Mouse (Mus musculus) adrenal gland, adult 2 months (tissue): ENCODE results near the gene Cdk10. TPM values are rescaled to one million over a fixed set of nuclear protein-coding genes. Genes with fewer than 3 reads are reported as not detected.
"Not testable (repeated sequence)": the region's sequence is repeated elsewhere in the genome, so short reads cannot be mapped to it uniquely, and the experiment has no call there.

Experiments
- DNase-seq: peaks from one replicate; pipeline ENCODE4 v3.0.0; 2021
- long read RNA-seq: library from polyadenylated mRNA; stranded (forward); transcript quantifications from one replicate; pipeline ENCODE4 v2.0.0, GENCODE M21; 2021
- polyA plus RNA-seq: library from polyadenylated mRNA; depleted of rRNA; stranded (reverse); fragments of >200 nt; gene quantifications from 2 replicates; pipeline ENCODE4 v1.2.3, GENCODE M21; 2012; rRNA removed
- total RNA-seq, 2 experiments: library from RNA; stranded (reverse); gene quantifications; 2 replicates each; pipeline ENCODE4 v1.2.3; 2021

Gene Cdk10
- total RNA-seq (10 to 100 TPM; 51.0 to 53.6 TPM), polyA plus RNA-seq (63.8 and 67.8 TPM in 2 replicates)
- long read RNA-seq, transcript Cdk10-201 (13 exons, 1,642 nt): major isoform, 15 of 24 reads
- long read RNA-seq, partial matches to known transcripts: 2 of 24 reads
- long read RNA-seq, other reads (novel, unspliced or antisense): 3 of 24 reads

DNA sequence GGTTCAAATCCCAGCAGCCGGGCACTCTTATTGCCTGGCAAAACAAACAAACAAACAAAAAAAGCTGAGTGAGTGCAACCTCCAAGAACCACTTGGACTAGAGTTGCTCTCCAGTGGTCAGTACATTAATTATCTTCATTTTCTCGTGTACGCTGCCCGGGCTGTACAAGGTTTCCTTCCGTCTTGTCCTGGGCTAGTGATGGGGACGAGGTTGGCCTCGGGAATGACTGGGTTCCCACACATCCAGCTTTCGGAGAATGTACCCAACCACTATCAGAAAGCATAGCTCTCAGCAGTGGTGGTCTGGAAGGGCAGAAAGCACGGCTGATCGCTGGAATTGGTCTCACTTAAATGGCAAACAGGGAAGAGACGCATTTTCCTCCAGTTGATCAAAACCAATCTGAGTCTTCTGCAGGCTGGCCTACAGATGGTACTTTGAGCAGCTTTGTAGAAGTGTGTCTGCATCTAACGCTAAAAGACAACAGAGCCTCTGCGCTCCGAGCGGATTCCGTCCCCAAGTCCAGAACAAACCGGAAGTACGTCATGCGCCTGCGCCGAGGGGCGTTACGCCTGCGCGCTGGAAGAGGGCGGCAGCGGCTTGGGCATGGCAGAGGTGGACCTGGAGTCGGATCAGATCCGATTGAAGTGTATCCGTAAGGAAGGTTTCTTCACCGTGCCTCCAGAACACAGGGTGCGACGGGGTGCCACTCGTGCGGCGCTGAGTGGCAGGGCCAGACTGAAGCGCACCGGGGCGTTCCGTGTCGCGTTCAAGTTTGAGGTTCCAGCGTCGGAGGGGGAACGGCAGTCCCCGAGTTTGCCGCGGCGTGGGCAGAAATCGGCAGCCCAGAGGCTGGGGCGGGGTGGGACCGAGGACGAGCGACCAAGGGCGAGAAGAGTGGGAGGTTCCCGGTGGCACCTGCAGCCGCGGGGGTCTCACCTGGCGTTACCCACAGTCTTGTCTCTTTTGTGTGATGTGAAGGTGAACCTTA lies at the start of gene Cdk10:
Cdk10 (plus strand) TSS at position 565 of the 989 bp plus-strand sequence.
- DNase-seq: peak; percentile 96

GRCm38 (mm10) chr8:123181391-123181790 lies 43.3 kb upstream of the Cdk10 start:
- peak; percentile 70 for DNase-seq

- no peak for DNase-seq
These were observed 38.9 kb upstream of the Cdk10 start, which contains the start of gene Dpep1 for GRCm38 (mm10) chr8:123185566-123186409. Gene Dpep1, plus strand, starts transcription at chr8:123186242.

DNA sequence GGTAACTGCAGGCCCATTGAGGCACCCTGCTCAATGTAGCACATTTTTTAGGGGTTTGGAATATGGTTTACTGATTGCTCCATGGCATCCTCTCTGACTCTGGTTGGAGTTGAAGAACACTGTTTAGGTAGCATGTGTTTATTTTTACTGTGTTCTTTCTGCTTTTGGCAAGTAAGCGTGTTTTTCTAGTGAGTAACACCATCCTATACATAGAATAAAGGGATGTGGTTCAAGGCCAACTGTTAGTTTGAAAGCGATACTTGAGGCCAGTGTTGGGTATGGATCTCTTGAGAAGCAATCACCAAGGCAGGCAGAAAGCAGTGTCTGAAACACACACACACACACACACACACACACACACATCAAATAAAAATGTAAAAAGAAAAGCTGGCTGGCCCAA lies 36.6 kb upstream of the Cdk10 start:
- DNase-seq: no peak

DNA sequence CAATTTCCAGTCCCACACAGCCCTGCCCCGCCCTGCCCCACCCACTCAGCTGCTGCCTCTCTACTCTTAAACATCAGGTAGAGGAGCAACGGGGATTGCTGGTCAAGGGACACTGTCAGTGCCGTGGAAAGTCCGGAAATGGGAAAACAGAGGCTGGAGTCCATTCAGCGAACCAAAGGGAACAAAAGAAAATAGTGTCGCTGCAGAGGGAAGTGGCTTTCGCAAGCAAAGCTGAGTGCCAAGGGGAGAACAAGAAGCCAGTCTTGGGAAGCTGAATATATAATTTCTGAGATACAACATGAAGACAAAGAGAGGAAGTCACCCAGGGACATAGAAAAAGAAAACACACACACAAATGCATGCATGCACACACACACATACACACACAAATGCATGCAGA lies 35.8 kb upstream of the Cdk10 start:
- no peak for DNase-seq

- DNase-seq: peak; percentile 80
These were observed 34.0 kb upstream of the Cdk10 start for GRCm38 (mm10) chr8:123190678-123191077.

DNA sequence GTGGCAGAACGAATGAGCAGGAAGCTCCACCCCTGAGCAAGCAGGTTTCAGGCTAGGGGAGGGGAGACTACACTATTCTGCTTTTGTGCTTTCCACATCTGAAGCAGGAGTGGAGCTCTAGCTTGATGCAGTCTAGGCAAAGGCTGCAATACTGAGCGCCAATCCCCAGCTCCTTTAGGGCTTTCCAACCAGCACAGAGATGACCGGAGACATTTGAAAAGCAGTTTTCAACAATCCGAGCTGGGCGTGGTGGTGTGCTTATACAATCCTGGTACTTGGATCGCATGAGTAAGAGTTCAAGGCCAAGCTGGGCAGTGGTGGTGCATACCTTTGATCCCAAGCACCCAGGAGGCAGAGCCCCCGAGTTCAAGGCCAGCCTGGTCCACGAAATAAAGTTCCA lies 32.7 kb upstream of the Cdk10 start:
- DNase-seq: no peak

GRCm38 (mm10) chr8:123193771-123194170 lies 30.9 kb upstream of the Cdk10 start:
- DNase-seq: no peak

DNA sequence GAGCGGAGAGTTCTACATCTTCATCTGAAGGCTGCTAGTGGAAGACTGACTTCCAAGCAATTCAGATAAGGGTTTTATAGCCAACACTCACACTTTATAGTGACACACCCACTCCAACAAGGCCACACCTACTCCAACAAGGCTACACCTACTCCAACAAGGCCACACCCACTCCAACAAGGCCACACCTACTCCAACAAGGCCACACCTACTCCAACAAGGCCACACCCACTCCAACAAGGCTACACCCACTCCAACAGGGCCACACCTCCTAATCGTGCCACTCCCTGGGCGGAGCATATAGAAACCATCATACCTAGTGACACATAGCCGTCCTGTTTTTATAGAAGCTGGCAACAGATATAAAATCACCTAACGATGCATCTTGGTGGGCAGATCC lies 27.6 kb upstream of the Cdk10 start:
- DNase-seq: not testable (repeated sequence)

- DNase-seq: no peak
These were observed 24.8 kb upstream of the Cdk10 start for GRCm38 (mm10) chr8:123199864-123200263.

- DNase-seq: peak; percentile 66
These were observed 22.4 kb upstream of the Cdk10 start for GRCm38 (mm10) chr8:123202288-123202687.

DNA sequence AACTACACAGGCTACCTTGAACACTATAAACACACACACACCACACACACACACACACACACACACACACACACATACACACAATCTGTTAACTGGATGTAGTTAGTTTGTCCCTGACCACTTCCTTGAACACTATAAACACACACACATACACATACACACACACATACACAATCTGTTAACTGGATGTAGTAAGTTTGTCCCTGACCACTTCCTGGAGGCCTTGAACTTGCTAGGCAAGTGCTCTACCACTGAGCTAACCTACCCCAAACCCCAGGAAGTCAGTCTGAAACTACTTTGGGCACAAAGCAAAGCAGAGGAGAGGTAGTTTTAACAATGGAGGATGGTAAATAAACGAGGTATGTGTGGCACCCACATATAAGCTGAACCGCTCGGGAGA lies 21.1 kb upstream of the Cdk10 start:
- DNase-seq: no peak

DNA sequence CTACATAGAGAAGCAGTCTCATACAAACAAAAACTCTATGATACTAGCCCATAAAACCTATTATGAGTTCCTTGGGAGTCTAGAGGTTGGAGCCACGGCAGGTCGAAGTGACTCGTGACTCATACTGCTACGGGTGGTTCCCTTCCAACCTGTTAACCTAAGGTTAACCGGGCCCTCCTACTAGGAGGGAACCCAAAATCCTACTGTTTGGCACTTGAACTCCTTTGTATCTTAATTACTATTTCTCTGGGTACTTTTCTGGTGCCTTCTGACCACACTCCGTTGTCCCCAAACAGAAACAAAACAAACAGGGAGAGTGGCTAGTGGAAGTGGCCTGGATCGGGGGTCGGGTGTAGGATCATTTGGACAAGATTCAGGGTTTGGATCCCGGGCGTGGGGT lies 12.8 kb upstream of the Cdk10 start:
- no peak for DNase-seq

- DNase-seq: peak; percentile 96
These were observed 12.1 kb upstream of the Cdk10 start, which contains the start of the genes Chmp1a and Spata33 for GRCm38 (mm10) chr8:123212321-123213117. Gene Chmp1a, minus strand, starts transcription at chr8:123212763. Gene Spata33, plus strand, starts transcription at chr8:123212832.

DNA sequence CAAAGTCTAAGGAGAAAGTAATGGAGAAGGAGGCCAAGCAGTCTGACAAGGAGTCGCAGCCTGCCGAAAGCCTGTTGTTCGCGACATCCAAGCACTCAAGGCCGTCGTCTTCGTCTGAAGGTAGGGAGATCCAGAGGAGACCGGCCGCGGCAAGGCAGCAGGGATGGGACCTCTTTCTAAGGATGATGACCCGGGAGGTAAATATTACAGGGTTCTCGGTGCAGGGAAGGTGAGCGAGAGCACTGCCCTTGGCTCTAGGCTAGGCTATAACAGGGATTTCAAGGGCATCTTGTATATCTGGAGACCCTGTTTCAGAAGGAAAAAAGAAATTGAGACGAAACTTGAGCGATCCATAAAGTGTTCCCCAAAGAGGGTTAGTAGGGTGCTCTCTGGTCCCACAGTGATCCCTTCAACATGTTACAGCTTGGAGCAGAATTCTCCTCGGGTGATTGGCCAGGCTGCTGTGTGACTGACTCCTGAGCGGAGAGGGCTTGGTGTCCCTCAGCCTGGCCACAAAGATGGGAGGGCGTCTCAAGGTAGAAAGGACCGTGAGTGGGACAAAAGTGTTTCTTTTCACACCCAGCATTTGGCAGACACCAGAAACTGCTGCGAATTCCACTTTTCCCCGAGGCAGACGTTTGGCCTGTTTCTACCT lies 11.4 kb upstream of the Cdk10 start:
- no peak for DNase-seq

DNA sequence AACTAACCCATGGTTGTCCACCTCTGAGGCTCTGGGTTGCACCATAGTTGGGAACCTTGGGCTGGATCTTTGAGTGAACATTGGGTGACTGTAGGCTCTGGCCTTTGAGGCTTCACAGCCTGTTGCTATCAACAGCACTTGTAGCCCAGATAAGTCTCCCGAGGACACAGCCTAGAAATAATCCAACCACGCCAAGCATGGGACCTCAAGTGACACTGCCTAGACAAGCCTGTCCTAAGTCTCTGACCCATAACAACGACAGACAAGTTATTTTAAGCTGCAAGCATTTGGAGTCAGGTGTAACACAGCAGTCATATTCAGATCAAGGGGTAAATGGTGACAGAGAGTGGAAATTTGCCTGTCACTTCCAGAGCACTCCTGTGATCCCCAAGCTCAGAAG lies 9.2 kb upstream of the Cdk10 start:
- no peak for DNase-seq

GRCm38 (mm10) chr8:123220917-123221316 lies 3.7 kb upstream of the Cdk10 start:
- DNase-seq: no peak

DNA sequence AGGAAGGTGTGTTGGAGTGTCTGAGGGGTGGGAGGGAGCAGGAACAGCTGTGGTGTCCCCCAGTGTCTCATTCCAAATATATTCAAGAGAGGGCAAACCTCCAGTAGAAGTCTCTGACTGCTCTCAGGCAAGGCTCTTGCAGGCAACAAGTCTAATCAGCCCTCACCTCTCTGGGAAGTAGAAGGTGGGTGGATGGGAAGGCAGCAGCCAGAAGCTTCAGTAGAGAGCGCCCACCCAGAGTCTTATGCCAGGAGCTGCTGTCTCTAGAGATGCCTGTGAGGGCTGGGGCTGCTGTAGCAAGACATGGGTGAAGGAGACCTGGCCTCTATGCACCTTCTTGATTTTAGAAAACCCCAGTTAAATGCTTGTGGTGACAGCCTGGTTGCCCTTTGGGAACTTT lies 3.8 kb downstream of the Cdk10 start:
- DNase-seq: no peak

- DNase-seq: not testable (repeated sequence)
These were observed 5.7 kb downstream of the Cdk10 start for GRCm38 (mm10) chr8:123230326-123230725.

- no peak for DNase-seq
These were observed 7.1 kb downstream of the Cdk10 start for GRCm38 (mm10) chr8:123231742-123232141.

DNA sequence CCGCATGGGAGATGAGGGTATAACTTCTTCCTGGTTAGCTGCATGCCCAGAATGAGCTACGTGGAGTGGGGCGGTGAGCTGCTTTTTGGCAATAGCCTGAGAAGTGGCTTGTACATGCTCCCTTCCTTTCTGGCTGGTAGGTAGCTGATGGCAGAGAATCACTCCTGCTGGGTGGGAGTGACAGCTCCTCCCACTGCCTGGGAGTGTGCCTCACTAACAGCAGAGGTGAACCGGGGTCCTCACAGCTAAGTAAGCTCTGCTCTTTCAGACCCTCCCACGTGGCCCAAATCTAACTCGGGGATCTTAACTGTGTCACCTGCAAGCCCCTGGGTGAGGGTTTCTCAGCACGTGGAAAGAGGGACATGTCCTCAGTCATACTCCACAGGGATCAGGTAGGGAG lies 7.9 kb downstream of the Cdk10 start:
- DNase-seq: no peak
